Mouse (Mus musculus) neural tube, embryonic 12.5 days (tissue): ENCODE data around the gene Galnt14. TPM values are rescaled to one million over a fixed set of nuclear protein-coding genes. Genes with fewer than 3 reads are reported as not detected.

Source experiments
- ATAC-seq: fragments of 200-750 bp; cut with Nextera tagmentation; 2 replicates; pipeline ENCODE4 v1.8.0; 2017; ENCODE audit warnings: low read depth, mild to moderate bottlenecking, moderate TSS enrichment, moderate library complexity; ENCODE audit not compliant: low FRiP score
- H3K27ac ChIP-seq: fragments of 300-500 bp; sonication (generic); 2 replicates; pipeline ENCODE4 v1.5.1; 2016
- H3K27me3 ChIP-seq: fragments of 300-500 bp; sonication (generic); replicated peaks from 2 replicates; pipeline ENCODE4 v1.6.1; 2016; ENCODE audit warnings: mild to moderate bottlenecking
- H3K36me3 ChIP-seq: fragments of 300-500 bp; sonication (generic); 2 replicates; pipeline ENCODE4 v1.6.1; 2016; ENCODE audit warnings: mild to moderate bottlenecking
- H3K4me1 ChIP-seq: fragments of 300-500 bp; sonication (generic); 2 replicates; pipeline ENCODE4 v1.6.1; 2016
- H3K4me2 ChIP-seq: fragments of 300-500 bp; sonication (generic); replicated peaks from 2 replicates; pipeline ENCODE4 v1.6.1; 2016; ENCODE audit warnings: mild to moderate bottlenecking
- H3K4me3 ChIP-seq: fragments of 300-500 bp; sonication (generic); 2 replicates; pipeline ENCODE4 v1.5.1; 2016
- H3K9ac ChIP-seq: fragments of 300-500 bp; sonication (generic); 2 replicates; pipeline ENCODE4 v1.6.1; 2016; ENCODE audit warnings: mild to moderate bottlenecking
- H3K9me3 ChIP-seq: fragments of 300-500 bp; sonication (generic); 2 replicates; pipeline ENCODE4 v1.6.1; 2016; ENCODE audit warnings: mild to moderate bottlenecking
- WGBS: fragments of 180-500 bp; shearing (Covaris S2); methylation state at CpG from one replicate; pipeline ENCODE4 v1.1.7; 2016; 5-methylcytosine and 5-hydroxymethylcytosine counted together
- polyA plus RNA-seq: library from polyadenylated mRNA; unstranded; fragments of >200 nt; fragmentation: Nextera tagmentation; extraction: Ambion mirVana; gene quantifications from 2 replicates; pipeline ENCODE4 v1.2.1, GENCODE M21; 2016

Gene Galnt14
- polyA plus RNA-seq, 1 experiment from 2014 or later, result 14.5 TPM

DNA sequence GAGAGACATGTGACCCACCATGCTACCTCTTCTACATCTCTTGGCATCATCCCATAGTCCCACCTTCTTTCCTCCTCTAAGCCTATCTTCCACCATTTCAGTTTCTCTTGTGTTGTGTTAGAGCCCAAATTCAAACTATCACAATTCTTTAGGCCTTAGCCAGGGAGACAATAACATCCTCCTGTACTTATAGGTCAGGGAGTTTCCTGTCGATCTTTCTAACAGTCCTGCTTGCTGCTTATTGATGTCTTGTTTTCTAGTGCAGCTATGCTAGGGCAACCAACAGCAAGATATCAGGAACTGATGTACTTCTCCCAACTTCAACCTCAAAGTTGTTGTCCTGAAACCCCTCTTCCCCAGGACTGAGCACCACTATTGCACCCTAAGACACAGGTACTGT lies 195.4 kb downstream of the Galnt14 start:
- ATAC-seq, result no peak
- Histone ChIP-seq H3K36me3 (no peaks in the 10 kb centered on the region), H3K4me3 (no peak overlapping the region), H3K9ac (no peak overlapping the region), H3K27me3 (no peaks in the 10 kb centered on the region), H3K4me2 (no peak overlapping the region), H3K27ac (no peak overlapping the region), H3K9me3 (no peaks in the 10 kb centered on the region), H3K4me1 (no peaks in the 10 kb centered on the region)
- WGBS, result 94% methylated on average over 1 of the region's 1 CpGs

- H3K27ac ChIP-seq, result no peak overlapping the region
- no peak for ATAC-seq
- H3K9me3 ChIP-seq, result no peaks in the 10 kb centered on the region
- H3K4me2 ChIP-seq, result no peak overlapping the region
- no peaks in the 10 kb centered on the region for H3K4me1 ChIP-seq
- H3K4me3 ChIP-seq, result no peak overlapping the region
- 90% methylated on average over 4 of the region's 4 CpGs for WGBS
- no peaks in the 10 kb centered on the region for H3K27me3 ChIP-seq
- no peaks in the 10 kb centered on the region for H3K36me3 ChIP-seq
- no peak overlapping the region for H3K9ac ChIP-seq
These were observed 196.0 kb downstream of the Galnt14 start for GRCm38 (mm10) chr17:73514258-73514657.

DNA sequence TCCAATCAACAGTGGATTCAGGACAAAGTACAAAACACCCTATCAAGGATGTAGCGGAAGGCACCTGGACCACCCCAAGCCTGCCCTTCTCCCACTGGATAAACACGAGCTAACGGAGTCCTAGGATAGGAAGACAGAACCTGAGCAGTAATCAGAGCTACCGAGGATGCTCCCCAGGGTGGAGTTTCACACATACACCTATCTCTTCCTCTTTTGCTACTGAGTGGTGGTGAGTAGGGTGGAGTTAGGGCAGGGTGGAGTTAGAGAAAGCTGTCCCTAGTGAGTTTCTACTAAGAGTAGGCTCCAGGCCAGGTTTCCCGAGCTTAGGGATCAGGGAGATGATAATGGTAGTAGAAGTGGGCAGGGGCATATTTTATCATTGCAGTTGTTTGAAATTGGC lies 197.4 kb downstream of the Galnt14 start:
- Histone ChIP-seq H3K9ac (no peak overlapping the region), H3K27ac (no peak overlapping the region), H3K4me3 (no peak overlapping the region), H3K4me2 (no peak overlapping the region), H3K9me3 (no peaks in the 10 kb centered on the region), H3K36me3 (no peaks in the 10 kb centered on the region), H3K27me3 (no peaks in the 10 kb centered on the region), H3K4me1 (no peaks in the 10 kb centered on the region)
- no peak for ATAC-seq
- 84% methylated on average over 5 of the region's 5 CpGs for WGBS

DNA sequence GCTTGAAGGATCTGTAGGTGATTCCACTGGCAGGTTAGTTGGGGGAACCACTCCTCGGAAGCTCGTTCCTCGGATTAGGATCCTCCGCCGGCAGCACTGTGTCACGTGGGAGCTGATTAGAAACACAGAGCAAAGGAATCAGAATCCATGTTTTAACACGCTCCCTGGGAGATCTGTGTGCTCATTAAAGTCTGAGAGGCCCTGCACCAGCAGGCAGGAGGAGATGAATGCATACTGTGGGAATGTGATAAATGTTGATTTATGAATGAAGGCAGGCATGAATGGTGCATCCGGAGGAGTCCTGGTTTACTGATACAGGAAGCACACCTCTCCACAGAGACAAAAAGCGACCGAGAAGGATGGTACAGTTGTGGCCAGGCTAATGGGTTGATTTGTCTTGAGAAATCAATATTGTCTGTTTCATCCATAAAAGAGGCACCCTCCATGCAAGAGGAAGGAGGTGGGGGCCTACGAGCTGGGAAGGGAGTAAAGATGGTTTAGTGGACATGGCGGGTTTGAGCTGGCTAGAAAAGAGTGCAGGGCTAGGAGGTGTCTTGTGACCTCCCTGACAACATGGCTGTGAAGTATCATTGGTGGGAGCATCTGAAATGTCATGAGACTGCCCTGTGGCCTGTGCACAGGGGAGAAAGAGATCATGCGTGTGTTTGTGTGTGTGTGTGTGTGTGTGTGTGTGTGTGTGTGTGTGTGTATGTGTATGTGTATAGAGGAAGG lies 202.3 kb downstream of the Galnt14 start:
- Histone ChIP-seq H3K9me3 (no peaks in the 10 kb centered on the region), H3K27ac (no peak overlapping the region), H3K4me1 (no peaks in the 10 kb centered on the region), H3K36me3 (no peaks in the 10 kb centered on the region), H3K4me2 (no peak overlapping the region), H3K27me3 (no peaks in the 10 kb centered on the region), H3K9ac (no peak overlapping the region), H3K4me3 (no peak overlapping the region)
- ATAC-seq, result peak; percentile 74
- 63% methylated on average over 13 of the region's 13 CpGs for WGBS

GRCm38 (mm10) chr17:73504111-73504510 lies 206.1 kb downstream of the Galnt14 start:
- Histone ChIP-seq H3K9me3 (no peaks in the 10 kb centered on the region), H3K36me3 (no peaks in the 10 kb centered on the region), H3K27ac (no peak overlapping the region), H3K9ac (no peak overlapping the region), H3K4me2 (no peak overlapping the region), H3K4me3 (no peak overlapping the region), H3K4me1 (no peaks in the 10 kb centered on the region), H3K27me3 (no peaks in the 10 kb centered on the region)
- no peak for ATAC-seq
- 94% methylated on average over 4 of the region's 4 CpGs for WGBS

GRCm38 (mm10) chr17:73502613-73503012 lies 207.6 kb downstream of the Galnt14 start:
- no peak overlapping the region for H3K9ac ChIP-seq
- 94% methylated on average over 4 of the region's 4 CpGs for WGBS

DNA sequence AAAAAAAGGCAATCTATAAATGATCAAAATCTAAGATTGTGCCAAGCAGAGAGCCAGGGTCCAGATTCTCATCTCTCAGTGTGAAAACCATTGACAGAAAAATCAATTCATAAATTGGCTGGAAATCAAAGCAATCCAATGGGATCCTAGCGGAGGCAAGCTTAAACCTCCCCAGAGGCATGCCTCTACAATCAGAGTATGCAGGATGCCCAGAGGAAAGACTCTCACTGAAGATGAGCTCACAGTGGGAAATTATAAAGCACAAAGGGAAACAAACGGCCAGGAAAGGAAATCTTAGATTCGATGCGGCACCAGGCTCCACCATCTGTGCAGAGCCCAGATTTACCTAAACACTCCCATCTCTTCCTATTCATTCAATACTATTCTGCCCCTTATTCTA lies 220.7 kb downstream of the Galnt14 start:
- WGBS, result 72% methylated on average over 4 of the region's 4 CpGs
- no peak overlapping the region for H3K4me3 ChIP-seq
- no peaks in the 10 kb centered on the region for H3K4me1 ChIP-seq
- no peaks in the 10 kb centered on the region for H3K9me3 ChIP-seq
- no peak overlapping the region for H3K9ac ChIP-seq
- H3K27ac ChIP-seq, result no peak overlapping the region
- no peak overlapping the region for H3K4me2 ChIP-seq
- no peaks in the 10 kb centered on the region for H3K36me3 ChIP-seq
- no peaks in the 10 kb centered on the region for H3K27me3 ChIP-seq
- no peak for ATAC-seq

More at GRCm38 (mm10) chr17:73502613-73503012, 207.6 kb downstream of the Galnt14 start:
- Histone ChIP-seq H3K36me3 (no peaks in the 10 kb centered on the region), H3K27ac (no peak overlapping the region), H3K4me1 (no peaks in the 10 kb centered on the region), H3K27me3 (no peaks in the 10 kb centered on the region), H3K4me3 (no peak overlapping the region), H3K9me3 (no peaks in the 10 kb centered on the region), H3K4me2 (no peak overlapping the region)
- no peak for ATAC-seq

DNA sequence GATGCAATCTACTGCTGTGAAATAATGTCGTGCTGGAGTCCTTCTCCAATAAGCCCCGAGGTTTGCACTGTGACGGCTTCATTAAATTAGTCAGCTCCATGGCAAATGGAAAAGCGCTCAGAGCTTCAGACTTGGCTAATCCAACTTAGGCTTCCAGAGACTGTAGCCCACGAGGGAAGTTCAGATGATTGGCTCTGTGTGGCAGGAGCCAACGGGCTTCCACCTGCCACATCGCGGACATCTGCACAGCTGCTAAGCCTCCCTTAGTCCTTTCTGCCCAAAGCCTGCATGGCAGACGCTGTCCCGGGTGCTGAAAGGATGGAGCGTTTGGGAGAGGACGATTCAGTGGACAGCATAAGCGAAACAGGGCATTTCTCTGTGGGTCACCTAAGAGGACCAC lies 222.5 kb downstream of the Galnt14 start:
- ATAC-seq, result peak; percentile 19; the same call in 1 of the 2 replicates
- H3K27ac ChIP-seq, result no peak overlapping the region
- H3K9ac ChIP-seq, result 0 out of 2 replicates have a peak overlapping the region, but pooled peaks have one; percentile 18
- H3K36me3 ChIP-seq, result no peaks in the 10 kb centered on the region
- H3K4me1 ChIP-seq, result no peaks in the 10 kb centered on the region
- H3K4me3 ChIP-seq, result no peak overlapping the region
- 30% methylated on average over 13 of the region's 13 CpGs for WGBS
- H3K4me2 ChIP-seq, result no peak overlapping the region; the same call in 1 of the 2 replicates
- H3K27me3 ChIP-seq, result no peaks in the 10 kb centered on the region
- no peaks in the 10 kb centered on the region for H3K9me3 ChIP-seq

GRCm38 (mm10) chr17:73487380-73487779 lies 222.9 kb downstream of the Galnt14 start:
- Histone ChIP-seq H3K27me3 (no peaks in the 10 kb centered on the region), H3K9me3 (no peaks in the 10 kb centered on the region), H3K27ac (no peak overlapping the region), H3K4me2 (no peak overlapping the region), H3K9ac (no peak overlapping the region), H3K4me3 (no peak overlapping the region), H3K4me1 (no peaks in the 10 kb centered on the region), H3K36me3 (no peaks in the 10 kb centered on the region)
- 67% methylated on average over 3 of the region's 3 CpGs for WGBS
- ATAC-seq, result peak; percentile 30; the same call in 1 of the 2 replicates

DNA sequence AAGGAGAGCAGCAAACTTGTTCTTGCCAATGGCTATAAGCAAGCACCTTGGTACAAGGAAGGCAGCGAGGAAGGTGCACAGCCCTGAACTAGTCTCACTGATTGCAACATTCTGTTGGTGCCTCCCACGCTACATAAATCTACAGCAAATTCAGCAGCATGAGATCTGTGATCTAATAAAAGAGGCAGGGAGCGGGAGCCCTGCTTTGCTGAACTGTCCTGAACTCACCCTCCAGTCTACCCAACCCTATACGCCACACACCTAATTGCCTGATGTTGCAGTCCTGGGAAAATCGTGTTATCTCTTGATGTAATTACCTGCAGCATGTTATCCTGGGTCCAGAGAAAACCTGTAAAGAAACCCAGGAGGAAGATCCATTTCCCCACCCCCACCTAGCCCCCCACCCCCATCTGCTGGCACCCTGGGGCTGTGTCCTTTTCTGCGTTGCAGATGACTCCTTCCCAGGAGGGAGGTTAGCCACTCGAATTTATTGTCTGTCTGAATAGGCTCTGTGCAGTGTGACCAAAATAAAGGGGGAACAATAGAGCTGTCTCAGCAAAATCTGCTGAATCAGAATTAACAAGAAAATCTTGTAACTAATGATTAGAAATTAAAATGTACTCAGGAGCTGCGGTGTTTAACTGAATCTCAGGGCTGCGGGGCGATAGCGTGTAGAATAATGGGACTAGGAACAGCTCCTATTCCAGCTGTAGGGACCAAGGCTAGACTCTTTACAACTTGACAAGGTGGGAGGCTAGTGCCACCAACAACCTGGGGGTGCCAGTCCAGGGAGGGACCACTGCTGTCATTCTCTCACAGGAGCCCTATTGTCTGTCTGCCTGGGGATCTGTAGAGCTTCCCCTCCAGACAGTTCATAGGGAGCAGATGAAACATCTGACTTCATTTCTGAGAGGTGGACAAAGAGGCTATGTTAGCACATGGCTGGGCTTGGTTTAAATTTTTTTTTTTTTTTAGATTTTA lies 232.9 kb downstream of the Galnt14 start:
- Histone ChIP-seq H3K4me1 (peaks cover 16% of the 10 kb centered on the region), H3K27me3 (no peaks in the 10 kb centered on the region), H3K9me3 (no peaks in the 10 kb centered on the region), H3K4me2 (0 out of 2 replicates have a peak overlapping the region, but pooled peaks have one; percentile 4), H3K4me3 (no peak overlapping the region), H3K9ac (no peak overlapping the region), H3K36me3 (no peaks in the 10 kb centered on the region), H3K27ac (peak overlapping the region; percentile 42)
- WGBS, result 21% methylated on average over 11 of the region's 11 CpGs
- ATAC-seq, result peak; percentile 80

DNA sequence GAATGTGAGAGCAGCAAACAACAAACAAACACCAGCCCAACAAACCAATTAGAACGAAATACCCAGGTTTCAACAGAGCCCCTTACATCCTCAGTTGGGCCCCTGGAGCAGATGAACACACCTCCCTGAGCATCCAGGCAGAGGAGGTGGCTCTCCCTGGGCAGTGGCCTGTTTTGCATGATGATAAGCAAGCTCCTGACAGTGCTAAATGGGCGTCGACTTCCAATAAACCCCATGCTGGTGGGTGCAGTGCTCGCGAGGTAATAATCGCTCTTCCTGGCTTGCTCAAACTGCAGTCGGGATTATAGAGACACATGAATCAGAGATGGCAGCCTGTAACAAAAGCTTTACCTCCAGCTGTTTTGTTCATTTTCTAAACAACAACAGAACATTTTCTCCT lies 235.9 kb downstream of the Galnt14 start:
- no peak overlapping the region for H3K4me3 ChIP-seq
- H3K9ac ChIP-seq, result no peak overlapping the region
- H3K9me3 ChIP-seq, result no peaks in the 10 kb centered on the region
- H3K4me1 ChIP-seq, result peaks cover 16% of the 10 kb centered on the region
- WGBS, result 13% methylated on average over 7 of the region's 7 CpGs
- no peaks in the 10 kb centered on the region for H3K36me3 ChIP-seq
- no peaks in the 10 kb centered on the region for H3K27me3 ChIP-seq
- no peak overlapping the region for H3K4me2 ChIP-seq
- no peak for ATAC-seq
- H3K27ac ChIP-seq, result no peak overlapping the region

DNA sequence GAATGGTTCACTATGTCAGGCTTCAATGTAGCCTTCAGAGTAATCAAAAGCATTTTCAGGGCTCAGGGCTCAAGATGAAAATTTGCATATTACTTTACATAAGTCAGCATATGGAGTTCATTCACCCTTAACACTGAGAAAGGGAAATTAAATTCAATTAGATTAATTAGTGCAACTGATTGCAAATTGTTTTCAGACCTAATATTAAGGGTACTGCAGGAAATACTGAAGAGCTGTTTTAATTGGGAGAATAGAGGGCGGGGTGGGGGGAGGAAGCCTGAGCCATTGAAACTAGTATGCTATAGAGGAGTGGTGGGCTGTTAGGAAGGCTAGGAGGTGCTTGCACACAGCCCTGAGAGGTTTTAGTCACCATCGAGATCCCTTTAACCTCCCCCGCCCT lies 237.2 kb downstream of the Galnt14 start:
- Histone ChIP-seq H3K4me3 (no peak overlapping the region), H3K36me3 (no peaks in the 10 kb centered on the region), H3K4me1 (peaks cover 16% of the 10 kb centered on the region), H3K9ac (no peak overlapping the region), H3K27ac (no peak overlapping the region), H3K9me3 (no peaks in the 10 kb centered on the region), H3K4me2 (no peak overlapping the region), H3K27me3 (no peaks in the 10 kb centered on the region)
- no peak for ATAC-seq
- WGBS, result 66% methylated on average over 3 of the region's 3 CpGs
